Mouse (Mus musculus) megakaryocyte, adult 5-6 weeks (primary cell): Measurements from ENCODE around the gene Map4. TPM values are rescaled to one million over a fixed set of nuclear protein-coding genes. Genes with fewer than 3 reads are reported as not detected.
A peak's percentile ranks its signal among the peaks of the same experiment; 100 is the strongest.
"Not testable (repeated sequence)": the region's sequence is repeated elsewhere in the genome, so short reads cannot be mapped to it uniquely, and the experiment has no call there.

Experiments
- ATAC-seq: 2 replicates; pipeline ENCODE4 v1.8.0; 2016; ENCODE audit warnings: mild to moderate bottlenecking, inconsistent platforms; ENCODE audit not compliant: poor library complexity, severe bottlenecking
- total RNA-seq, 2 experiments: library from RNA; stranded (forward) in 1 of 2; stranded (reverse) in 1 of 2; fragments of 153-499, 151-499 nt in 1 of 2; fragments of 221-1000, 200-1000 nt in 1 of 2; gene quantifications; 2 replicates each; pipeline versions ENCODE4 v1.2.3 to v1.2.4; 2015 to 2017

Map4 gene
- total RNA-seq, 2 experiments from 2014 or later = 50.0 to 74.3 TPM

DNA sequence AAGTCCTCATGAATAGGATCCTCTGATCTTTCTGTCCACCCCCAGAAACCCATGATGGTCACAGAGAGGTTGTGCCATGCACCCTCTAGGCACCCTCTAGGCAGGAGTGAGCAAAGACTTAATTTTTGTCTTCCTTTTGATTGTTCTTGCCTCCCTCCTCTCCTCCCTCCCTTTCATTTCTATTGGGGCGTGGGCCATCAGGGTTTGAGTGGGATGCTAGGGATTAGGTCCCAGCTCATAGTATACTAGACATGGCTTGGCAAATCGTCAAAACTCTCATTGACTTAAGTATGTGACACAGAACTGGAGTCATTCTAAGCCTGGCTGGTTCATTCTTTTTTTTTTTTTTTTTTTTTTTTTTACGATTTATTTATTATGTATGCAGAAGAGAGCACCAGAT is 123.5 kb downstream of the Map4 start:
- ATAC-seq = no peak

DNA sequence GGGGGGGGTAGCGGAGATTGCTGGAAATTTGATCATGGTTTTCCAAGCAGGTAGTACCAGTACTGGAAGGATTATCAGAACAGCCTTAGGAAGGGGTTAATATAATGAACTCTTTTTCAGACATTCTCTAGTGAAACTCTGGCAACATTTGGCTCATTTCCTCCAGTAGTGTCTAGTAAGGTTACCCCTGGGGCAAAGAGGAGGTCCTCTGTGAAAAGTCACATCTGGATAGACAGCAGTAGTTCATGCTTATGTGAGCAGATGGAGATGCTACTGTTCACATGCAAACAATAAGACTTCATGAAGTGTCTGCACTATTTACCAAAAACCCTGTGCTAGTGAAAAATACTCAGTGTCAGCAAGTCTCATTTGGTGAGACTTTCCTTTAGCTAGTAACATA is 125.9 kb downstream of the Map4 start:
- no peak for ATAC-seq

DNA sequence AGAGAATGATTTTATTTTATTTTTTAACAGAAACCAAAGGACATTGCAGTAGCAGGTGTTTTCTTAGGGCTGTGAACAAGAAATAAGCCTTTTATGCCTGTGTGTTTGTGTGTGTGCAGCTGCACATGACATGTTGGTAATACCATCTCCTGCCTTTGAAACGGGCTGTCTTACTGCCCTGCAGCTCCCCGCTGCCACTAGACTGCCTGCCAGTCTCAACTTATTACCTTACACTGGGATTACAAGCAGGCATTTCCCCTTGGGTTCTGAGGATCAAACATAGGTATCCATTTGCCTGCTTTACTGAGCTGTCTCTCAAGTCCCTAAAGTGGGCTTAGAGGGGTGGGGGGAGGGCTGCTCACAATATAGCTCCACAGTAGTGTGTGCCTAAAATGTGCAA is 129.5 kb downstream of the Map4 start:
- no peak for ATAC-seq

GRCm38 (mm10) chr9:110062405-110062804 is 131.1 kb downstream of the Map4 start:
- no peak for ATAC-seq

GRCm38 (mm10) chr9:110062861-110063260 is 131.6 kb downstream of the Map4 start:
- ATAC-seq = no peak

GRCm38 (mm10) chr9:110064641-110065040 is 133.4 kb downstream of the Map4 start:
- no peak for ATAC-seq

DNA sequence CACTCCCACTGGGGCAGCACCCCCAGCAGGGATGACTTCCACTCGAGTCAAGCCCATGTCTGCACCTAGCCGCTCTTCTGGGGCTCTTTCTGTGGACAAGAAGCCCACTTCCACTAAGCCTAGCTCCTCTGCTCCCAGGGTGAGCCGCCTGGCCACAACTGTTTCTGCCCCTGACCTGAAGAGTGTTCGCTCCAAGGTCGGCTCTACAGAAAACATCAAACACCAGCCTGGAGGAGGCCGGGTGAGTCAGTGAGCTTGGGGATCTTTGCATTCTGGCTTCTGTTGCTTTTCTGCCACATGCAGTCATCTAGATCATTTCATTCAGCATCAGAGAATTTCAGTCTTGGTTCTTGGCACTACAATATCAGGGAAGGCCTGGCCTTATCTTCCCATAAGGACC is 137.5 kb downstream of the Map4 start:
- no peak for ATAC-seq

GRCm38 (mm10) chr9:110070358-110070757 is 139.1 kb downstream of the Map4 start:
- no peak for ATAC-seq

GRCm38 (mm10) chr9:110071011-110071410 is 139.8 kb downstream of the Map4 start:
- ATAC-seq = no peak

GRCm38 (mm10) chr9:110071843-110072242 is 140.6 kb downstream of the Map4 start:
- ATAC-seq = peak; percentile 60

DNA sequence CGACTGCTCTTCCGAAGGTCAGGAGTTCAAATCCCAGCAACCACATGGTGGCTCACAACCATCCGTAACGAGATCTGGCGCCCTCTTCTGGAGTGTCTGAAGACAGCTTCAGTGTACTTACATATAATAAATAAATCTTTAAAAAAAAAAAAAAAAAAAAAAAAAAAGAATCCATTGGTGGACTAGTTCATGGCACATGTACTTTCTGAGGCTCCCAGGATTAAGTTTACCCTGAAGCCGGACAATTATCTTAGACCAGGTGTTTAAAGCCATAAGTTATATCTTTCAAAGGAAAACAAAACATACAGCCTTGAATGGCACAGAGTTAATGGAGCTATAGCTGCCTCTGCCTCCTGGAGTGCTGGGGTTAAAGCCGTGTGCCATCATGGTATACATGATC is 145.2 kb downstream of the Map4 start:
- not testable (repeated sequence) for ATAC-seq

DNA sequence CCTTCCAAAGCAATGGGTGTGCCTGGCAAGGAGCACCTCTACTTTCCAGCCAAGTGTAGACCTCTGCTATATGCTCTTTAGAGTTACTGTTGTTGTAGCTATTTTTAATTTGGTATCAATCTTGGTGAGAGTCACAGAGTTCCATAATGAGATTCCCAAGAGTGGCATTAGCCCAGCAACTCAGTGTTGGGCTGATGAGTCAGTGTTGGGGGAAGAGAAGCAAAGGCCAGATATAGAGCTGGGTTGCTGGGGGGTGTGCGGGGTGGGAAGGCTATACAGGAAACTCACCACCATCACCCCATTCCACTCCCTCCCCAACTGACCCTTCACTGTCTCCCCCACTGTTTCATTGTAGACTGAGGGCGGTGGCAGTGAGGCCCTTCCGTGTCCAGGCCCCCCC is 149.8 kb downstream of the Map4 start:
- no peak for ATAC-seq

DNA sequence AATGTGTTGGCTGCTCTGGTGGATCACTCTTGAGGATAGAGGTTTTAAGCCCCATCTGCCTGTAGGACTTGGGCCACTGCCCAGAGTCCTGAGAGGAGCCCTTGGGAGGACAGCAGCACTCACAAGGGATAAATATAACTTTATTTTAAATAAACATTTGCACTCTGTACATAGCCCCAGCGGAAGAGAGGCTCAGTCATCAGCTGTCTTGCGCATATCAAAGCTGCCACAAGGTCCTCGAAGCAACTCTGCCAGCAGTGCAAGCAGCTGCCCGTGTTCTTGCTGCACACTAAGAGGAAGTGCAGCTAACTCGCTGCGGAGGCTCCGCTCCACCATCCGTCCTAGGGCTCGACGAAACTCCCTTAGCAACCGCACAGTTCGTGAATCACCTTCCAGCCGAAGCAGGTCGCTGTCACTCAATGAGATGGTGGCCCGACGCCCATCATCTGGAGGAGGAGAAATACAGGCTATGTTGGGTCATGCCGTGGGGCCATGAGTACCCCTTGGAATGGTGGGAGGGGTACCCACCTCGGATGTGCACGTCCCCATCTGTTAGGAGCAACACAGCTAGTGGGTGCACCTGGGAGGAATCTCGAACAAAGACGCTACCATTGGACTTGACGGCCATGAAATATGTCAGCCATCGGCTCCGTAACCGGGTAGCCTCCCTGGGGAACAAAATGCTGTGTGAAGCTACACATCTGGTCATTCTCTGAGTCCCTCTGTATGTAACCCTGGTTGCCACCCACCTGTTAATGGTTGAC is 153.1 kb downstream of the Map4 start:
- no peak for ATAC-seq

- no peak for ATAC-seq
Measured at GRCm38 (mm10) chr9:110085693-110086092, 154.4 kb downstream of the Map4 start.

- no peak for ATAC-seq
Measured at GRCm38 (mm10) chr9:110093303-110093702, 162.0 kb downstream of the Map4 start.

DNA sequence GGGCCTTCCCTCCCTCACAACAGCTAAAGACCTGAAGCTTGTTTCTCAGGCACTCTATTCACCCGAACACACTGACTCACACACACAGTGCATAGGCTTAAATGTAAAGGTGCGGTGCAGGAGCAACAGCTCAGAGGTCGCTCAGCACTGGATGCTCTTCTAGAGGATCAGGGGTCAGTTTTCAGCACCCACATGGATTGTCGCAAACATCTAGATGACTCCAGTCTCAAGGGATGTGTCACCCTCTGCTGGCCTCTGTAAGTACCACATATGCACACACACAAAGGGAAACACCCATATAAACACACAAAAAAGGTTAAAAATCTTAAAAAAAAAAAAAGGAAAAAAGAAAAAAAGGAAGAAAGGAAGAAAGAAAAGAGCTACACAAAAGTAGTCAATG is 163.5 kb downstream of the Map4 start:
- ATAC-seq = no peak

DNA sequence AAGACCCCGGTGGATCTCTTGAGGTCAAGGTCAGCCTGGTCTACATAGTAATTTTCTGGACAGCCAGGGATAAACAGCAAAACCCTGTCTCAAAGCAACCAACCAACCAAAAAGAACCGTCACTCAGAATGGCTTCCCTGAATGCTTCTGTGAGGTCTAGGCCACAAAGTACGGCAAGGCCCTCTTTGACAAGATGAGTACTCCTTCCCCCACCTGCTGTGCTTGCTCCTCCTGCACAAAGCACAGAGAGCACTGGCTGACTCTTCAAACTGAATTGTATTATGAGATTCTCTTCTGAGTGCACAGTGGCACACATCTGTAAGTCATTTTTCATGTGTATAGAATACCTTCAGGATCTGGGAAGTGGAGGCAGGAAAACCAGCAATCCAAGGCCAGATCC is 166.5 kb downstream of the Map4 start:
- no peak for ATAC-seq

- ATAC-seq = peak; percentile 100
Measured at GRCm38 (mm10) chr9:110100627-110101600, 169.7 kb downstream of the Map4 start.

DNA sequence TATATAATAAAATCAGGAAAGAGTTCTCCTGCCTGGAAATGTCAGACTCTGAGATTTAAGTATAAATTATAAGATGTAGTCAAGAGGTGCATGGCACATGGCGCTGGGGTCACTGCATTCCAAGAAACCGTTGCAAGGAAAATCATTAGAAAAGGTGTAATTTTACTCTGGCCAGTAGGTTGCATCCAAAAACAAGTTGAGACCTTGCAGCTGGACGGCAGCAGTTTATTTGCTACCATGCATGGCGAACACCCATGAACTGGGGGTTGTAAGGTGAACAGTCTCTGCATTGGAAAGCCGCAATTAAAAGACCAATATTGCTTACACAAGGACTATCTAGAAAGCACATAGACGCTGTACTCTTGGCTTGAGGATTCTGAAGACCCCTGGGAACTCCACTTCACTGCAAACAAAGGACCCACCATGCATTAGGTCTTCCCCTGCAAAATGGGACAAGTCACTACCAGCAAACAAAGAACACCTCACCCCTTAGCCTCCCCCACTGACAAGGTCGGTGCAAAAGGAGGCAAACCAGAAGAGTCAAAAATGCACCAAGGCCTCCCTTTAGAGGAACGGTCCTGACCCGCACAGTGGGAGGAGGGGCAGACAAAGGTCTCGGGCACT is 185.2 kb downstream of the Map4 start:
- no peak for ATAC-seq

DNA sequence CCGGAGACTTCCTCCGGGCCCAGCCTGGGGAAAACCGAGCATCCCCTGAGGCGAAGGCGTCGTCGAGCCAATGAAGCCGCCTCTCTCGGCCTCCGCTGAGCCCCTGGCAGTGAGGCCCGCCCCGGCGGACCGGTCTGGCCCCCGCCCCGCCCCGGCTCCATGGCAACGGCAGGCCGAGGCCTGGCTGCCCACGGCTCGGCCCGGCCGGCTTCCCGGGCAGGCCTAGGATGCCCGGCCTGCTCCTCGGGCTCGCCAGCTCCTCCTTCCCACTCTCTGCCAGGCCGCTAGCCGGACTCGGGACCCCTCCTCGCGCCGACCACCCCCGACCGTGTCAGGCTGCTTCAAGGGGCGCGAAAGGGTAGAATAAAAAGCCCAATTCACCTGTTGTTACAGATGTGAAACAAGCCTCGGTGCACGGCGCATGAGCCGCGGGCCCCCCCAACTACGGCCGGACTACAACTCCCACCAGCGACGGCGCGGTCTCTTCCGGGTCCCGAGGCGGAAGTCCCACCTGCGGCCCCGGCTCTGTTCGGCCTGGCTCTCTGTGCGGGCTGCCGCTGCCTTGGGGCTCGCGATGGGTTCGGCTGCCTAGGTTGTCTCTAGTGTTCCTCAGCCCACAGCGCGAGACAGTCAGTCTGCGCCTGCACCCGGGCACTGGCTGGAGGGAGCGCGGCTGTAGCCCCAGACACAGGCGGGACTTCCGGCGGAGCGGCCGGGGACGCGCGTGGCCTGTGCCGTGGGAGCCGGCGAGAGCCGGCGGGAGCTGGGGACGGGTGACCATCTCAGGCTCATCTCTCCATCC is 185.9 kb downstream of the Map4 start, which contains the start of gene Smarcc1:
Smarcc1 (plus strand) TSS at position 732 of the 802 bp plus-strand sequence.
- peak; percentile 95 for ATAC-seq
